Mouse (Mus musculus): ENCODE results near the gene Pilra. TPM values are rescaled to one million over a fixed set of nuclear protein-coding genes. Genes with fewer than 3 reads are reported as not detected.

The Pilra gene
- polyA plus RNA-seq, 1 experiment from 2014 or later = 0.29 TPM

Other genes with a start within 250 kb of the Pilra start
- gene Mospd3, start 235.2 kb downstream of the Pilra start, polyA plus RNA-seq (2016; fragmentation: Nextera tagmentation; extraction: Ambion mirVana) = 15.2 and 27.5 TPM in 2 replicates
- gene Pcolce, start 222.5 kb downstream of the Pilra start, polyA plus RNA-seq (2016; fragmentation: Nextera tagmentation; extraction: Ambion mirVana) = 72.2 and 95.5 TPM in 2 replicates
- 0.30 TPM in 2 replicates for gene Fbxo24, start 207.3 kb downstream of the Pilra start, polyA plus RNA-seq (2016; fragmentation: Nextera tagmentation; extraction: Ambion mirVana)
- 35.3 and 39.7 TPM in 2 replicates for gene Lrch4, start 207.2 kb downstream of the Pilra start, polyA plus RNA-seq (2016; fragmentation: Nextera tagmentation; extraction: Ambion mirVana)
- 14.1 and 14.9 TPM in 2 replicates for gene Gm20605, start 207.1 kb downstream of the Pilra start, polyA plus RNA-seq (2016; fragmentation: Nextera tagmentation; extraction: Ambion mirVana)
- gene Sap25, start 194.9 kb downstream of the Pilra start, polyA plus RNA-seq (2016; fragmentation: Nextera tagmentation; extraction: Ambion mirVana) = 7.1 and 7.8 TPM in 2 replicates
- gene Irs3, start 190.6 kb downstream of the Pilra start, polyA plus RNA-seq (2016; fragmentation: Nextera tagmentation; extraction: Ambion mirVana) = 0.42 and 0.67 TPM in 2 replicates
- 25.9 and 27.6 TPM in 2 replicates for gene Agfg2, start 151.6 kb downstream of the Pilra start, polyA plus RNA-seq (2016; fragmentation: Nextera tagmentation; extraction: Ambion mirVana)
- 4.7 and 9.5 TPM in 2 replicates for gene Nyap1, start 94.7 kb downstream of the Pilra start, polyA plus RNA-seq (2016; fragmentation: Nextera tagmentation; extraction: Ambion mirVana)
- gene Tsc22d4, start 90.6 kb downstream of the Pilra start, polyA plus RNA-seq (2016; fragmentation: Nextera tagmentation; extraction: Ambion mirVana) = 82.5 and 86.0 TPM in 2 replicates
- gene Ppp1r35, start 57.4 kb downstream of the Pilra start, polyA plus RNA-seq (2016; fragmentation: Nextera tagmentation; extraction: Ambion mirVana) = 51.4 and 78.3 TPM in 2 replicates
- 12.6 TPM in 2 replicates for gene Mepce, start 48.6 kb downstream of the Pilra start, polyA plus RNA-seq (2016; fragmentation: Nextera tagmentation; extraction: Ambion mirVana)
- gene Zcwpw1, start 48.5 kb downstream of the Pilra start, polyA plus RNA-seq (2016; fragmentation: Nextera tagmentation; extraction: Ambion mirVana) = 11.9 and 13.9 TPM in 2 replicates
- not detected in 2 replicates for gene Pilrb1, start 21.8 kb upstream of the Pilra start, polyA plus RNA-seq (2016; fragmentation: Nextera tagmentation; extraction: Ambion mirVana)
- gene Pilrb2, start 35.5 kb upstream of the Pilra start, polyA plus RNA-seq (2016; fragmentation: Nextera tagmentation; extraction: Ambion mirVana) = 0.37 TPM in 1 of 2 replicates, not detected in the other
- not detected in 2 replicates for gene Cyp3a13, start 85.3 kb upstream of the Pilra start, polyA plus RNA-seq (2016; fragmentation: Nextera tagmentation; extraction: Ambion mirVana)
- 0.10 and 0.30 TPM in 2 replicates for gene Gjc3, start 126.8 kb upstream of the Pilra start, polyA plus RNA-seq (2016; fragmentation: Nextera tagmentation; extraction: Ambion mirVana)
- not detected in 2 replicates for gene Azgp1, start 145.2 kb upstream of the Pilra start, polyA plus RNA-seq (2016; fragmentation: Nextera tagmentation; extraction: Ambion mirVana)
- not detected in 2 replicates for gene Smok3a, start 185.0 kb upstream of the Pilra start, polyA plus RNA-seq (2016; fragmentation: Nextera tagmentation; extraction: Ambion mirVana)
- gene Smok3b, start 185.1 kb upstream of the Pilra start, polyA plus RNA-seq (2016; fragmentation: Nextera tagmentation; extraction: Ambion mirVana) = not detected in 2 replicates
- not detected in 2 replicates for gene Smok3c, start 216.9 kb upstream of the Pilra start, polyA plus RNA-seq (2016; fragmentation: Nextera tagmentation; extraction: Ambion mirVana)
- 24.5 and 26.3 TPM in 2 replicates for gene Zkscan1, start 248.8 kb upstream of the Pilra start, polyA plus RNA-seq (2016; fragmentation: Nextera tagmentation; extraction: Ambion mirVana)

All from hindbrain, embryonic 10.5 days (tissue).